Mouse (Mus musculus) adrenal gland, postnatal 36 days (tissue): ENCODE results near the gene Cmc2. TPM values are rescaled to one million over a fixed set of nuclear protein-coding genes. Genes with fewer than 3 reads are reported as not detected.

ENCODE experiments used
- DNase-seq, 2 experiments: peaks; one replicate each; pipeline ENCODE4 v3.0.0; 2021; ENCODE audit warnings: mixed read lengths in 1 of 2
- long read RNA-seq, 2 experiments: library from polyadenylated mRNA; stranded (forward); transcript quantifications; one replicate each; pipeline ENCODE4 v2.0.0; 2021; ENCODE audit warnings: borderline sequencing depth in 2 of 2
- total RNA-seq, 2 experiments: library from RNA; stranded (reverse); gene quantifications; 2 replicates each; pipeline ENCODE4 v1.2.3; 2021

Cmc2 gene
- total RNA-seq, result 10 to 100 TPM; 54.0 to 60.9 TPM
- long read RNA-seq, experiment 1, transcript Cmc2-205 (4 exons, 1,459 nt), result major isoform, 61 of 99 reads
- long read RNA-seq, experiment 1, transcript Cmc2-201 (3 exons, 523 nt), result minor isoform, 17 of 99 reads
- long read RNA-seq, experiment 1, partial matches to known transcripts, result 1 of 99 reads
- long read RNA-seq, experiment 1, other reads (novel, unspliced or antisense), result 16 of 99 reads
- long read RNA-seq, experiment 2, transcript Cmc2-201 (3 exons, 523 nt), result minor isoform, 7 of 39 reads
- long read RNA-seq, experiment 2, transcript Cmc2-205 (4 exons, 1,459 nt), result major isoform, 28 of 39 reads
- long read RNA-seq, experiment 2, partial matches to known transcripts, result 0 of 39 reads
- long read RNA-seq, experiment 2, other reads (novel, unspliced or antisense), result 2 of 39 reads

DNA sequence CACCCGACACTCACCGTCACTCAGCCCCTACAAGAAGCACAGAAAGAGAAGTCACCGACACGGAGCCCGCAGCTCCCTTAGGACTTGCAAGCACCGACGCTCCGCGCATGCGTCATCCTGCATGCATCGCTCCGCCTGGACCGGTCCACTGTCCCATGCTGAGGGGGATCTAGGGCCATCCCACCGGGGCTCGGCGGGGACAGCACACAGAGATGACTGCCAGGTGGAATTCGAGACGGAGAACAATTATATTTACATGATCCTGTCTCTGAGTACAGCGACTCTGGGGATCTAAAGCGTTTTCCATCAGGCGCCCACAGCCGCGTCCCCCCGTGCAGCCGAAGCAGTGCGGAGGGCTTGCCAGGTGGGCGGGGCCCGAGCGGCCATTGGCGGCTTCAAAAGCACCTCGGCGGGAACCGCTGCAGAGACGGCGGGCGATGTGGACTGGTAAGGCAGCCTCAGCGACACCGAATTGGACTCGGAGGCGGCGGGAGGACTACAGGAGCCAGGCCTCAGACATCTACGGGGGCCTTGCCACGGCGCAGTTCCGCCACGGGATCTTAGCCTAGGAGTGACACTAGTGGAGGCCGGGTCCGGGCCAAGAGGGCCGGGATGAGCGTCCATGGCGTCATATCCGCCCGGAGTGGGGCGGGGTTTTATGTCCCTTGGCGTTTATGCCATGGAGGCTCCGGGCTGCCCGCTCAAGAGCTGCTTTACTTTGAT lies at the start of gene Cmc2, which contains the start of gene Cenpn:
TSS of gene Cmc2 (minus strand) at position 119 of the 723 bp plus-strand sequence.
TSS of gene Cenpn (plus strand) at position 394 of the 723 bp plus-strand sequence.
- DNase-seq, result peak; percentile 93 to 96

GRCm38 (mm10) chr8:116969531-116969930 lies 48.3 kb upstream of the Cmc2 start:
- DNase-seq, result no peak

GRCm38 (mm10) chr8:116954415-116954814 lies 33.2 kb upstream of the Cmc2 start:
- no peak for DNase-seq

DNA sequence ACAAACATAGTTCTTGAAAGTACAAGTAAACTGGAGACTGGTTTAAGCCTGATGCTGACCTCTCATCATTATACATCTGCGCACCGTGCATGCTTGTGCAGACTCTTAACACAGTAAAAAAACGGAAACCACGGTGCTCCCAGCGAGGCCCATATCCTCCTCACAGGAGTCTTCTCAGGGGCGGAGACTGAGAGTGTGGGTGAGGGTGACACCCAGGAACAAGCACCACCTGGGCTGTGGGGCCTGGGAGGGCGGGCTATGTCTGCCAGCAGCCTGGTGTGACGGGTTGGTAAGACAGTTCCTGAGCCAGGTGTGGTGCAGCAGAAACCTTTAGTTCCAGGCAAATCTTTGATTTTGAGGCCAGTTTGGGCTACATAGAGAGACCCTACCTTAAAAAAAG lies 31.2 kb upstream of the Cmc2 start:
- no peak for DNase-seq

- no peak for DNase-seq
Measured at GRCm38 (mm10) chr8:116951778-116952177, 30.5 kb upstream of the Cmc2 start.

- DNase-seq, result peak in 1 of 2 experiments; percentile 19
Measured at GRCm38 (mm10) chr8:116951369-116951768, 30.1 kb upstream of the Cmc2 start.

DNA sequence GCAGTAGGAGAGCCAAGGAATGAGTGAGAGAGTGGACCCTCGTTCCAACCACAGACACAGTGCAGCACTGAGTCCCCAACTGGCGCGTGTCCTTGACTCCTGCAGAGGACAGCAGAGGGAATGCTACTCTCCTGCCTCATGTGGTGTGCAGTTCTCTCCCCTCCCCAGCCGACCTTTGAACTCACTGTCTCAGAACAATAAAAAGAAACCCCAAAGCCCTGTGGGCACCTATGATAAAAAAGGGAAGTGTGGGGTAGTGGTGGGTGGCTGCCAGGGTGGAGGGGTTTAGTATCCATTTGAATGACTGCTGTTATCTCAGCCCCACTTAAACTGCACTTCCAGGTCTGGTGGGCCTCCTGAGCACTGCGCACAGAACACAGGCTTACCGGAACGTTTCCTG lies 26.3 kb upstream of the Cmc2 start:
- no peak for DNase-seq

DNA sequence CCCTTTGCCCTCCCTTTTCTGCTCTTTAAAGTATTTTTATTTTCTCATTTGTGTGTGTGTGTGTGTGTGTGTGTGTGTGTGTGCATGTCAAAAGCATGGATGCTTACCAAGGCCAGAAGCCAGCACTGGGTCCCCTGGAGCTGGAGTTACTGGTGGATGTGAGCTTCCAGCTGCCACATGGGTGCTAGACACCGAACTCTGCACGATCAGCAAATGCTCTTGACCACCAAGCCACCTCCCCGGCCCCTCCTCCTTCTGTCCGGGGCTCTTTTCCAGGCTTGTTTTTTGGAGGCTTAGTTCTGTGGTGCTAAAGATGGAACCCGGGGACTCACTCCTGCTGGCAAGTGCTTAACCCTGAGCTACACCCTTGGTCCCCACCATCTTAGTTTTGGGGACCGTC lies 25.6 kb upstream of the Cmc2 start:
- DNase-seq, result no peak

DNA sequence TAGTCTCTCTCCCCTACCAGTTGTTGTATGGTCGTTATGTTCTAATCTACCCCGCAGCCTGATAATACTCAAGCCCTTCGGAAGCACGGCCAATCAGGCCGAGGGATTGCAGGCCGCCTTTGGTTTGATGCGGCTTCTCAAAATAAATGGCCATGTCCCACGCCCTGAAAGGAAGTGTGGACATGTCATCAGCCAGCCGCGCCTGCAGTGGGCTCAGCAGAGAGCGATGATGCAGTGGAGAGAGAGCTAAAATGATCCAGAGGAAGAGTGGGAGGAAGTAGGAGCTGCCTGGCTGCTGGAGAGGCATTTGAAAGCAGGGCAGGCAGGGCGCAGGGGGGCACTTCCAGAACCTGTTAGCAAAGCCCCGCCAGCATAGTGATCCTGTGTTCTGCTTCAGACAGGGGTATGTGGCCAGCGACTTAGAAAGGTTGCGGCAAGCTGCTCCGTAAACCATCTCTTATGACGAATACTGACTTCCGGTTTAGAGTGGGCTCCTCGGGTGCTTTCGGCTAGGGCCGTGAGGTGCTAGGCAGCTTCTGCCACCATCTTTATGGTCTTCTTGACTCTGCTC lies 25.1 kb upstream of the Cmc2 start:
- DNase-seq, result no peak

GRCm38 (mm10) chr8:116945169-116945910 lies 24.1 kb upstream of the Cmc2 start:
- no peak for DNase-seq

DNA sequence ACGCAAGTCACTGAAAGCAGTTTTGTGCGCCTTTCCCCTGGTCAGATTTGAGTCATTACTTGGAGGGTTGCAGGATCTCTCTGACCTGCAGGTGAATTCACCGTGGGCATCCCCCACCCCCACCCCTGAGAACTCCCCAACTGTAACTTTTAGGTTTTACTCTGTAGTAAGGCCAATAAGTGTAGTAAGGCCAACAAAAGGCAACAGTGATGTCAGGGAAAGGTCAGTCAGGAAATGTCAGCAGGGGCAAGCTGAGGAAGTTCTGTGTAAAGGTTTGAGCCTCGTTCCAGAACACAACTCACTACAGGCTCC lies 23.1 kb upstream of the Cmc2 start:
- no peak for DNase-seq

- peak; percentile 27 to 30 for DNase-seq
Measured at GRCm38 (mm10) chr8:116943555-116944384, 22.5 kb upstream of the Cmc2 start.

GRCm38 (mm10) chr8:116943161-116943554 lies 21.9 kb upstream of the Cmc2 start, which contains the start of gene Atmin:
Atmin (plus strand) TSS chr8:116943393.
- DNase-seq, result peak; percentile 91 to 95

DNA sequence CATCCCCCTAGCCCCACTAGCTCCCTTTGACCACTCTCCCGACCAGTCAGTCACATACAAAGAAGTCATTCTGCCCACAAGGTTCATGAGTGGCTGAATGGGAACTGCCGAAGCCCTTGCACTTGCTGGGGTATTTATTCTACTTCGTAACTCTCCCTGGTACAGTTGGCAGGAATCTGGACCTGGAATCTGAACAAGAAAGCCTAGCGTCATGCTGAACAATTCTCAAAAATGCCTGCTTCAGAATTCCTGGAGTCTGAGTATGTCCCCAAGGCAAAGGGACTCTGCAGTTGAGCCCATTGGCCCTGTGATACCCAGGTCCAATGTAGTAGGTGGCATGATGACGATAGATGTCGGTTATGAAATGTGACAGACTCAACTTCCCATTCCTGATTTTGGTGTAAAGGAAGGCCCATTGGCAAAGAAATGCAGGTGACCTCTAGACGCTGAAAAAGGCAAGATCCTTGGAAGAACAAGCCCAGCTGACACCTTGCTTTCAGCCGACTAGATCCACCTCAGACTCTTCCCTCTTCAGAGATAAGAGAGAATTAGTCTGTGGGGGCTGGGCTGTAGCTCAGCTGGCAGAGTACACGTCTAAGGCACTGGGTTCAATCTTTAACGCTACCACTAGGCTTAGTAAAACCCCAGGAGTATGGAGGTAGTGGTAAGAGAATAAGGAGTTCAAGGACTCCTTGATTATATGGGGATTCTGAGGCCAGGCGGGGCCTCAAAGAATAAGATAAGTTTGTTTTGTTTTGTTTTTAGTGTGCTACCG lies 21.2 kb upstream of the Cmc2 start:
- DNase-seq, result no peak

DNA sequence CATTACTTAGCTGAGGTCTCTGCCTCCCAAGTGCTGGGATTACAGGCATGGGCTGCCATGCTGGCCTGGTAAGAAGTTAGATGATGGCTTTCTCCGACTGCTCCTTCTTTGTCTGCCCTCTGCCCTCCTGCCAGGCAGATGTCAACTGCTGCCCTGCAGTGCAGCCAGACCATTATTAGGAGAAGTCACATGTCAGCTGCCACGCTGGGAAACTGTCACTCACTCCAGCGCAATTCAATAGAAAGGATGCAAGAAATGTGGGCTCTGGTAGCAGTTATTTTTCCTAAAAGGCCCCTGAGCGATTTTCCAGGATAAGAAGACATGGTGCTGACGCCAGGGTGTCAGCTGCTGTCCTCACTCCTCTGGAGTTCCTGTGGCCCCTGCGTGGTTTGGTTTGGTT lies 14.3 kb upstream of the Cmc2 start:
- DNase-seq, result no peak

- DNase-seq, result no peak
Measured at GRCm38 (mm10) chr8:116934976-116935375, 13.7 kb upstream of the Cmc2 start.

GRCm38 (mm10) chr8:116928588-116928987 lies 7.3 kb upstream of the Cmc2 start:
- no peak for DNase-seq

- DNase-seq, result peak; percentile 67 to 79
Measured at GRCm38 (mm10) chr8:116927880-116928279, 6.6 kb upstream of the Cmc2 start.

GRCm38 (mm10) chr8:116923526-116923925 lies 2.3 kb upstream of the Cmc2 start:
- DNase-seq, result no peak

DNA sequence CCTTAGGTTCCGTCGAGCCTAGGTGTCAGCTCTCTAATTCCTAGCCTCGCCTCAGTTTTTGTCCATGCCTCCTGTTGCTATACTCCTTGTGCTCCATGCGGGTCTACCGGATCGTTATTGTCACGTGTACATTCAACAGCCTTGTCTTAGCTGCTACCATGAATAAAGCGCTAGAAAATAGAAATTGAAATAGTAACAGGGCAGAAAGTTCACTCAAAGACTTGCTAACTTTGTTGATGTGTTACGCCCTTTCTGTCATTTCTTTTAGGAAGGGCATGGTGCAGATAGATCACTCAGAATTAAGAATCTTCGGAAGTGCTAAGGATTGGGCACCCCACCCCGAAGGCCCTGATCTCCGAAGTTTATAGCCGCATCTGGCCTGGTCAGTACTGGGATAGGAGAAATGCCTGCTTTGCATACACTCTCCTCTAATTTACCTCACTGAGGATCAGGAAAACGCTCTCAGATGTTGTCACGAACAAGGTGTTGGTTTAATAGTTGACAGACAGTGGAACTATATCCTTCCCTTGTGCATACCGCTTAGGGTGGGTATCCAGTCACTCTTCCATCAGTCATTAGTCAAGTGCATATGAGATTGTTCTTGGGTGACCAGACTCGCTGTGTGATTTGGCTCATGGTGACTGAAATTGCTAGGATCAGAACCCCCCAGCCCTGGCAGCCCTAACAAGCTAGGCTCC lies 954 bp upstream of the Cmc2 start:
- DNase-seq, result no peak
